In genomic region chr8:70674716-70675115, GRCm38 (mm10) we compare ENCODE assay signal across 8 mouse cellular contexts. TPM values are rescaled to one million over a fixed set of nuclear protein-coding genes. Genes with fewer than 3 reads are reported as not detected.
A peak's percentile ranks its signal among the peaks of the same experiment; 100 is the strongest.
DNase-seq lines count a peak whose midpoint lies in the region; ATAC-seq and TF ChIP-seq lines count a peak whose summit lies in the region.

No protein-coding gene starts in this region.

- H3K4me2 ChIP-seq in heart, embryonic 15.5 days: no peak overlapping the region
- H3K4me2 ChIP-seq in liver, embryonic 12.5 days: peak overlapping the region; percentile 89

- no peak for ATAC-seq in heart, embryonic 15.5 days (replicated peaks; ENCODE audit: insufficient number of reproducible peaks, insufficient read depth, low FRiP score, low read depth)
- 0 out of 2 replicates have a peak, but pooled peaks have one; percentile 6 for ATAC-seq in liver, embryonic 12.5 days

- TF ChIP-seq CTCF in E14TG2a.4 (conservative IDR thresholded peaks at IDR 0.05; ENCODE audit: low read length): no peak

- H3K9ac ChIP-seq in heart, embryonic 15.5 days: peak overlapping the region; percentile 66
- H3K9ac ChIP-seq in liver, embryonic 12.5 days: peak overlapping the region; percentile 69

- H3K27ac ChIP-seq in heart, embryonic 15.5 days: peak overlapping the region; percentile 96; the same call in 1 of the 2 replicates
- peak overlapping the region; percentile 93 for H3K27ac ChIP-seq in liver, embryonic 12.5 days

- intact Hi-C loops in heart, postnatal 25 days (cut with DNase I): no loop called here

- no peak overlapping the region for H3K4me3 ChIP-seq in heart, embryonic 15.5 days
- peak overlapping the region; percentile 87 for H3K4me3 ChIP-seq in E14TG2a.4 (replicated peaks; ENCODE audit: low read length)
- H3K4me3 ChIP-seq in erythroblast, embryonic 14.5 days (replicated peaks): peak overlapping the region; percentile 86
- H3K4me3 ChIP-seq in liver, embryonic 12.5 days: peak overlapping the region; percentile 69

- H3K36me3 ChIP-seq in heart, embryonic 15.5 days: peaks cover 18% of the 10 kb centered on the region
- H3K36me3 ChIP-seq in E14TG2a.4 (ENCODE audit: insufficient read depth, low read length): peaks cover 47% of the 10 kb centered on the region
- peaks cover 51% of the 10 kb centered on the region for H3K36me3 ChIP-seq in erythroblast, embryonic 14.5 days (ENCODE audit: control insufficient read depth)
- peaks cover 36% of the 10 kb centered on the region for H3K36me3 ChIP-seq in liver, embryonic 12.5 days

- 78% methylated on average over 4 of the region's 4 CpGs for WGBS in heart, embryonic 15.5 days
- WGBS in liver, embryonic 12.5 days (ENCODE audit: insufficient replicate concordance): 43% methylated on average over 4 of the region's 4 CpGs

- H3K9me3 ChIP-seq in heart, embryonic 15.5 days (replicated peaks): no peaks in the 10 kb centered on the region
- no peaks in the 10 kb centered on the region for H3K9me3 ChIP-seq in E14TG2a.4 (ENCODE audit: low read length)
- peaks cover 7% of the 10 kb centered on the region for H3K9me3 ChIP-seq in erythroblast, embryonic 14.5 days (ENCODE audit: control insufficient read depth, low read length)
- H3K9me3 ChIP-seq in liver, embryonic 12.5 days (replicated peaks): no peaks in the 10 kb centered on the region

- H3K27me3 ChIP-seq in heart, embryonic 15.5 days: no peaks in the 10 kb centered on the region
- no peaks in the 10 kb centered on the region for H3K27me3 ChIP-seq in E14TG2a.4 (ENCODE audit: insufficient read depth, low read length)
- no peaks in the 10 kb centered on the region for H3K27me3 ChIP-seq in erythroblast, embryonic 14.5 days (ENCODE audit: control insufficient read depth)
- H3K27me3 ChIP-seq in liver, embryonic 12.5 days (replicated peaks): no peaks in the 10 kb centered on the region

- DNase-seq in heart, postnatal 25 days (ENCODE audit: low spot score): no peak
- DNase-seq in adrenal gland, postnatal 36 days: no peak
- DNase-seq in adrenal gland, adult 2 months: no peak
- no peak for DNase-seq in ovary, adult 18-20 months (ENCODE audit: low spot score)

- H3K4me1 ChIP-seq in heart, embryonic 15.5 days (replicated peaks): peaks cover 33% of the 10 kb centered on the region
- peaks cover 86% of the 10 kb centered on the region for H3K4me1 ChIP-seq in E14TG2a.4 (replicated peaks; ENCODE audit: low read depth, low read length)
- peaks cover 76% of the 10 kb centered on the region for H3K4me1 ChIP-seq in erythroblast, embryonic 14.5 days (ENCODE audit: control insufficient read depth)
- H3K4me1 ChIP-seq in liver, embryonic 12.5 days: peaks cover 74% of the 10 kb centered on the region

RNA-seq across cellular contexts. Expression of gene Lsm4, which starts 1.7 kb away (rescaled TPM):
- 256 and 281 TPM in 2 replicates for polyA plus RNA-seq in heart, embryonic 15.5 days (2015; fragmentation: Nextera tagmentation; extraction: Ambion mirVana)
- 10 to 100 TPM; 60.6 to 62.9 TPM for total RNA-seq in heart, postnatal 25 days (2021)
- 70.4 and 88.0 TPM in 2 replicates for polyA plus RNA-seq in erythroblast, embryonic 14.5 days (2012)
- 266 and 269 TPM in 2 replicates for polyA plus RNA-seq in liver, embryonic 12.5 days (2016; fragmentation: Nextera tagmentation; extraction: Ambion mirVana)
- total RNA-seq in adrenal gland, postnatal 36 days (2021): 10 to 100 TPM; 74.3 to 84.4 TPM
- 10 to 100 TPM; 65.2 to 88.5 TPM for total RNA-seq in adrenal gland, adult 2 months (2021)
- polyA plus RNA-seq in adrenal gland, adult 2 months (2012; rRNA removed): 81.3 and 112 TPM in 2 replicates

RNA-seq across cellular contexts. Expression of gene Pgpep1, which starts 14.5 kb away (rescaled TPM):
- 32.2 and 36.3 TPM in 2 replicates for polyA plus RNA-seq in heart, embryonic 15.5 days (2015; fragmentation: Nextera tagmentation; extraction: Ambion mirVana)
- total RNA-seq in heart, postnatal 25 days (2021): 10 to 100 TPM; 46.8 to 47.5 TPM
- 0.29 and 0.32 TPM in 2 replicates for polyA plus RNA-seq in erythroblast, embryonic 14.5 days (2012)
- polyA plus RNA-seq in liver, embryonic 12.5 days (2016; fragmentation: Nextera tagmentation; extraction: Ambion mirVana): 19.6 and 24.2 TPM in 2 replicates
- total RNA-seq in adrenal gland, postnatal 36 days (2021): 100 to 1,000 TPM; 138 to 139 TPM
- 100 to 1,000 TPM; 115 to 127 TPM for total RNA-seq in adrenal gland, adult 2 months (2021)
- 115 and 117 TPM in 2 replicates for polyA plus RNA-seq in adrenal gland, adult 2 months (2012; rRNA removed)

RNA-seq across cellular contexts. Expression of gene Jund, which starts 24.0 kb away (rescaled TPM):
- 79.8 and 89.0 TPM in 2 replicates for polyA plus RNA-seq in heart, embryonic 15.5 days (2015; fragmentation: Nextera tagmentation; extraction: Ambion mirVana)
- 100 to 1,000 TPM; 136 to 141 TPM for total RNA-seq in heart, postnatal 25 days (2021)
- polyA plus RNA-seq in erythroblast, embryonic 14.5 days (2012): 816 and 971 TPM in 2 replicates
- polyA plus RNA-seq in liver, embryonic 12.5 days (2016; fragmentation: Nextera tagmentation; extraction: Ambion mirVana): 59.5 and 66.8 TPM in 2 replicates
- 100 to 1,000 TPM; 219 to 227 TPM for total RNA-seq in adrenal gland, postnatal 36 days (2021)
- 100 to 1,000 TPM; 214 to 246 TPM for total RNA-seq in adrenal gland, adult 2 months (2021)
- polyA plus RNA-seq in adrenal gland, adult 2 months (2012; rRNA removed): 1,009 and 1,256 TPM in 2 replicates

RNA-seq across cellular contexts. Expression of gene Iqcn, which starts 28.5 kb away (rescaled TPM):
- 0.04 TPM in 2 replicates for polyA plus RNA-seq in heart, embryonic 15.5 days (2015; fragmentation: Nextera tagmentation; extraction: Ambion mirVana)
- total RNA-seq in heart, postnatal 25 days (2021): not detected
- 0.02 TPM in 1 of 2 replicates, not detected in the other for polyA plus RNA-seq in erythroblast, embryonic 14.5 days (2012)
- not detected in 2 replicates for polyA plus RNA-seq in liver, embryonic 12.5 days (2016; fragmentation: Nextera tagmentation; extraction: Ambion mirVana)
- not detected for total RNA-seq in adrenal gland, postnatal 36 days (2021)
- under 1 TPM in 1 of 2 experiments, not detected in 1; 0.12 TPM for total RNA-seq in adrenal gland, adult 2 months (2021)
- polyA plus RNA-seq in adrenal gland, adult 2 months (2012; rRNA removed): 0.25 and 0.28 TPM in 2 replicates

RNA-seq across cellular contexts. Expression of gene Gdf15, which starts 42.5 kb away (rescaled TPM):
- polyA plus RNA-seq in heart, embryonic 15.5 days (2015; fragmentation: Nextera tagmentation; extraction: Ambion mirVana): 0.89 and 1.3 TPM in 2 replicates
- total RNA-seq in heart, postnatal 25 days (2021): under 1 TPM; 0.56 to 0.73 TPM
- 0.13 TPM in 1 of 2 replicates, not detected in the other for polyA plus RNA-seq in erythroblast, embryonic 14.5 days (2012)
- polyA plus RNA-seq in liver, embryonic 12.5 days (2016; fragmentation: Nextera tagmentation; extraction: Ambion mirVana): 4.4 and 4.9 TPM in 2 replicates
- total RNA-seq in adrenal gland, postnatal 36 days (2021): 1 to 10 TPM; 5.0 to 6.0 TPM
- 10 to 100 TPM in 1 of 2 experiments, 1 to 10 TPM in 1; 1.3 to 44.6 TPM for total RNA-seq in adrenal gland, adult 2 months (2021)
- polyA plus RNA-seq in adrenal gland, adult 2 months (2012; rRNA removed): 18.5 and 22.2 TPM in 2 replicates

Comparison
In these comparisons a context has a peak if more than half of its experiments do, and no peak if none do; other contexts are left out.
1. RNA of gene Pgpep1, which starts 14.5 kb away (polyA plus RNA-seq): 115 to 117 TPM in adrenal gland, adult 2 months, 32.2 to 36.3 TPM in heart, embryonic 15.5 days and 19.6 to 24.2 TPM in liver, embryonic 12.5 days; 0.29 to 0.32 TPM in erythroblast, embryonic 14.5 days; every median in the first group is over 10 times any median in the second.